Mouse (Mus musculus) heart, adult 2 months (tissue): Measurements from ENCODE around the gene Jak1. TPM values are rescaled to one million over a fixed set of nuclear protein-coding genes. Genes with fewer than 3 reads are reported as not detected.

Source experiments
- DNase-seq, 2 experiments: peaks; one replicate each; pipeline ENCODE4 v3.0.0; 2021
- H3K27ac ChIP-seq: fragments of 200-600 bp; 2 replicates; pipeline ENCODE4 v1.8.1; 2022
- H3K27me3 ChIP-seq: fragments of 200-500 bp; 2 replicates; pipeline ENCODE4 v1.6.1; 2012; ENCODE audit warnings: mild to moderate bottlenecking, low read length, inconsistent platforms, mixed read lengths; ENCODE audit not compliant: control insufficient read depth, insufficient read depth
- H3K36me3 ChIP-seq: fragments of 200-500 bp; 2 replicates; pipeline ENCODE4 v1.6.1; 2012; ENCODE audit warnings: low read length, inconsistent platforms; ENCODE audit not compliant: control insufficient read depth, insufficient read depth
- H3K4me1 ChIP-seq: fragments of 200-500 bp; 2 replicates; pipeline ENCODE4 v1.6.1; 2011; ENCODE audit warnings: low read length; ENCODE audit not compliant: control insufficient read depth, insufficient read depth
- H3K4me3 ChIP-seq: fragments of 200-600 bp; 2 replicates; pipeline ENCODE4 v1.8.1; 2022
- H3K79me2 ChIP-seq: fragments of 200-500 bp; replicated peaks from 2 replicates; pipeline ENCODE4 v1.6.1; 2012; ENCODE audit warnings: mild to moderate bottlenecking, inconsistent platforms, low read length, moderate library complexity, mixed read lengths; ENCODE audit not compliant: control insufficient read depth, insufficient read depth
- H3K9ac ChIP-seq: fragments of 200-500 bp; 2 replicates; pipeline ENCODE4 v1.6.1; 2012; ENCODE audit warnings: low read depth, mild to moderate bottlenecking, control low read depth, inconsistent platforms, low read length, mixed read lengths
- CTCF ChIP-seq: fragments of 200-600 bp; IDR thresholded peaks from 2 replicates; pipeline ENCODE4 v1.8.1; 2022; ENCODE audit warnings: antibody characterized with exemption, mild to moderate bottlenecking, moderate library complexity
- EP300 ChIP-seq: fragments of 200-500 bp; IDR thresholded peaks from 2 replicates; pipeline ENCODE4 v1.6.1; 2011; ENCODE audit warnings: low read depth, low read length, control low read depth; ENCODE audit not compliant: insufficient read depth
- POLR2A ChIP-seq: fragments of 200-500 bp; IDR thresholded peaks from 2 replicates; pipeline ENCODE4 v1.6.1; 2011; ENCODE audit warnings: mild to moderate bottlenecking, low read depth, low read length, control low read depth; ENCODE audit not compliant: insufficient read depth
- WGBS: fragments of 180-500 bp; shearing (Covaris S2); methylation state at CpG from one replicate; pipeline ENCODE4 v1.1.7; 2018; 5-methylcytosine and 5-hydroxymethylcytosine counted together
- intact Hi-C: fragments of 180-260 bp; cut with DNase I; formaldehyde crosslinking; loops from one replicate; pipeline ENCODE4 v1.15.1; 2025
- polyA plus RNA-seq: library from polyadenylated mRNA; depleted of rRNA; stranded (reverse); fragments of >200 nt; gene quantifications from 2 replicates; pipeline ENCODE4 v1.2.3, GENCODE M21; 2012
- total RNA-seq, 2 experiments: library from RNA; stranded (reverse); gene quantifications; 2 replicates each; pipeline ENCODE4 v1.2.3; 2021

Jak1 gene
- total and polyA plus RNA-seq, 3 experiments: 30.9 to 95.4 (median 86.7) TPM

DNA sequence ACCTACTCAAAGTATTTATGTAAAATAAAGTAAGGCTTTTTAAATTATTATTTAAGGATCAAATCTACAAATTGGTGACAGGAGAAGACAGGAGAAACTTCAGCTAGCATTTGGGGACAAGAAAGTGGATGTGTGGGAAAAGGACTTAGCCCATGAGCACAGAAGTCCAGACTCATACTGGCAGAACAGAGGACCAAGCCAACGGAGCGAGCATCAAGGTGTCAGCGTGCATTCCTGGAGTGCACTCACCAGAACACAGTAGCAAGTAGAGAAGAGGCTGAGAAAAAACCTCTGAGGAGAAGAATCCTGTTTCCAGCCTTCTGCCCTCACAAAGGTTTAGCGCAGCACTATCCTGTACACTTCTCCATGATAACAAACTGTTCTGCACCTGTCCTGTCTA lies 48.8 kb downstream of the Jak1 start:
- peaks cover 30% of the 10 kb centered on the region for H3K36me3 ChIP-seq
- TF ChIP-seq CTCF: no peak
- no peak for TF ChIP-seq EP300
- TF ChIP-seq POLR2A: no peak
- no peak overlapping the region for H3K4me3 ChIP-seq
- no peaks in the 10 kb centered on the region for H3K27me3 ChIP-seq
- WGBS: 89% methylated on average over 4 of the region's 4 CpGs
- intact Hi-C loops: no loop called here
- no peak for DNase-seq
- H3K27ac ChIP-seq: no peak overlapping the region
- peaks cover 6% of the 10 kb centered on the region; the same call in 1 of the 2 replicates for H3K79me2 ChIP-seq
- no peak overlapping the region for H3K9ac ChIP-seq
- peaks cover 24% of the 10 kb centered on the region for H3K4me1 ChIP-seq

DNA sequence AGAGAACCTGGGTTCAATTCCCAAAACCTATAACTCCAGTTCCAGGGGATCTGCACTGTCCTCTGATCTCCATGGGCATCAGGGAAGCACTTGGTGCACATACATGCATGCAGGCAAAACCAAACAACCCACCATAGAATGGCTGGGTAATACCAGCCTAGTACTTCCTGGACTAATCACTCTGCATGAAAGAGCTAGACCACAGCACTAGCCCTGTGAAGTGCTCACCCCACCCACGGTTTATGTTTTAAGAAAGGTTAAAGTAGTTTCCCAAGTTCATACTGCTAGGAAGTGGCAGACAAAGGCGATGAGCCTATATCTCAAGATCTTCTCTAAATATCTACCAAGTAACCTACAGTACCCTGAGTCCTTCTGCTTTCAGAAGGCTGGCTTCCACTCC lies 51.6 kb downstream of the Jak1 start:
- peaks cover 13% of the 10 kb centered on the region for H3K4me1 ChIP-seq
- no peak overlapping the region for H3K9ac ChIP-seq
- no peak for TF ChIP-seq EP300
- no peak for TF ChIP-seq CTCF
- TF ChIP-seq POLR2A: no peak
- no peaks in the 10 kb centered on the region for H3K27me3 ChIP-seq
- DNase-seq: no peak
- WGBS: 47% methylated on average over 2 of the region's 2 CpGs
- peaks cover 6% of the 10 kb centered on the region; the same call in 1 of the 2 replicates for H3K79me2 ChIP-seq
- no peak overlapping the region for H3K27ac ChIP-seq
- H3K4me3 ChIP-seq: no peak overlapping the region
- intact Hi-C loops: no loop called here
- H3K36me3 ChIP-seq: peaks cover 15% of the 10 kb centered on the region

DNA sequence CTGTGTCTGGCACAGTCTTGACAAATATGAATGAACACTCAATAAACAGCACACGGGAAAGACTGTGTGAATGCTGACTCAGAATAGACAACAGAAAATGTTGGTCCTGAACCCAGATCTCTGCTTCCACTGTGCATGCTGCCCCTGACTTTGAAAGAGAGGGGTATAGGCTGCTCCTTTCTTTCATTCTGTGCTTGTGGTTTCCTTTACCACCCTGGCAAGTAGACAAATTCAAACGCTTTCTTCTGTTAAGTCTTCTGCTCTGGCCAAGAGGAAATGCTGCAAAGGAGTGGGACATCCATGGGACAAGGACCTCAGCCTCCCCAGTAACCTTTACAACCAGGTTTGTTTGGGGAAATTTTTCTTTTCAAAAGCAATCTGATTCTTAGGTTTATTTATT lies 57.6 kb downstream of the Jak1 start:
- no peak for TF ChIP-seq CTCF
- TF ChIP-seq EP300: no peak
- TF ChIP-seq POLR2A: no peak
- Histone ChIP-seq H3K4me3 (no peak overlapping the region), H3K27me3 (no peaks in the 10 kb centered on the region), H3K36me3 (peaks cover 15% of the 10 kb centered on the region), H3K9ac (no peak overlapping the region), H3K79me2 (peaks cover 7% of the 10 kb centered on the region; the same call in 1 of the 2 replicates), H3K27ac (no peak overlapping the region), H3K4me1 (peaks cover 9% of the 10 kb centered on the region)
- no peak for DNase-seq
- intact Hi-C loops: no loop called here
- 66% methylated on average over 2 of the region's 2 CpGs for WGBS

DNA sequence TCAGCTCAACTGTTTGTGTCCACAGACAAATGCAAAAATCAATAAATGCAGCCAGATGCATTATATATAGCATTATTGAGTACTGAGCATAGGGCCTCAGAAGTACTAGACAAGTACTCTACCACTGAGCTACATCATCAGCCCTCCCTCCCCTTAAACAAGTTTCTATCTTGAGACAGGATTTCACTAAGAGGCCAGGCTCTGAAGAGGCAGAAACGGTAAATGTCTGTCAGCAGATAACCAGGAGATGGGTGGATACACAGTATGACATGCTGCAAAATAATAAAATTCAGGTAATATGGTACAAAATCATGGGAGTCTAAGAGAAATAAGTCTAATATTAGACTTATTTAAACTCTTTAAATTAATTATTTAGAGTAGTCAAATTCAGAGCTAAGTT lies 61.6 kb downstream of the Jak1 start:
- Histone ChIP-seq H3K36me3 (peaks cover 15% of the 10 kb centered on the region), H3K9ac (no peak overlapping the region), H3K4me1 (peaks cover 16% of the 10 kb centered on the region), H3K79me2 (peaks cover 3% of the 10 kb centered on the region), H3K27ac (no peak overlapping the region), H3K4me3 (no peak overlapping the region), H3K27me3 (no peaks in the 10 kb centered on the region)
- 45% methylated on average over 1 of the region's 1 CpGs for WGBS
- DNase-seq: no peak
- no peak for TF ChIP-seq POLR2A
- TF ChIP-seq CTCF: no peak
- TF ChIP-seq EP300: no peak
- intact Hi-C loops: loop anchor here (5.0 kb wide), 1 partner anchor 59 kb away; no protein-coding TSS in a partner anchor

DNA sequence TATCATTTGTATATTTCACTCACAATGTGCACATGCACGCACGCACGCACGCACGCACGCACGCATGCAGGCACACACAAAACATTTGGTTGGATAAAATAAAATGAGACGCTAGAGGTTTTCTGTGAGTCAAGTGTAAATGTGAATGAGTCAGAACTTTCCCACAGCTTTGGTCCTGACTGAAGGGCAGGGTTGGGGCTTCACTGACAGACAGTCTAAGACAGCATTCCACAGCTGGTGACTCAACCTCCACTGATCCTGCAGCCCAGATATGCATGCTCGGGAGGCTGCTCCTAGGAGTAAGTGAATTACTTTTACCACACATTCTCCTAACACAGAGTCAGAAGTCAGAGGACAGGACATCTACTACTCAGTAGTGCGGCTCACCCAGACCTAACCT lies 62.5 kb downstream of the Jak1 start:
- intact Hi-C loops: loop anchor here (5.0 kb wide), 1 partner anchor 60 kb away; no protein-coding TSS in a partner anchor
- DNase-seq: no peak
- Histone ChIP-seq H3K27ac (no peak overlapping the region), H3K27me3 (no peaks in the 10 kb centered on the region), H3K9ac (no peak overlapping the region), H3K4me1 (peaks cover 20% of the 10 kb centered on the region), H3K79me2 (peaks cover 3% of the 10 kb centered on the region), H3K36me3 (peaks cover 13% of the 10 kb centered on the region), H3K4me3 (no peak overlapping the region)
- TF ChIP-seq EP300 (no peak), CTCF (no peak), POLR2A (no peak)
- WGBS: 78% methylated on average over 10 of the region's 10 CpGs

DNA sequence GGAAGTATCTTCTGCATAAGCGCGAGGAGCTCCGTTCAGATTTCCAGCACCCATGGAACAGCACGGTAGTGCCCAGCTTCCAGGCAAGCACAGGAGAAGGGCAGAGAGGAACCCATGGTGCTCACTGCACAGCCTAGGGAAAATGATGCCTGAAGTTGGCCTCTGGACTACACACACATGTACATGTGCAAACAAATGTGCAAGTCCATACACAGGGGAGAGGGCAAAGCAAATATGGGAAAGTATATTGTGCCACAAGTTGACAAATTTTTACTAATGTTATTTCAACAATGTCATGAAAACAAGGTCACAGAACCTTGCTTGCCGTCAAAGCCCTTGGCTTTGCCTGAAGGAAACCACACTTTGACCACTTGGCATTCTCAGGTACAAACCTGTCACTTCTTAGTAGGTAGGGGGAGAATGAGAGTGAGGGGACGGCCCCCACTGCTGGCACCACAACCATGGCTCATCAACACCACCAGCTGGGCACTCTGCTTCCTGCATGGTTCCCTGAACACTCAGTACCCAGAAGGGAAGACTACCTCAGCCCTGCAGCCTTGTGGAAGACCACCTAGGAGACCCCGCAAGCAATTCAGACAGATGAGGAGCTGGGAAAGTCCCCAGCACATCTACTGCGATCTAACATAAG lies 65.5 kb downstream of the Jak1 start:
- Histone ChIP-seq H3K9ac (no peak overlapping the region), H3K36me3 (peaks cover 20% of the 10 kb centered on the region), H3K27me3 (no peaks in the 10 kb centered on the region), H3K4me1 (peaks cover 20% of the 10 kb centered on the region), H3K4me3 (no peak overlapping the region), H3K79me2 (no peaks in the 10 kb centered on the region; the same call in none of the 2 replicates), H3K27ac (no peak overlapping the region)
- intact Hi-C loops: loop anchor here (5.0 kb wide), 1 partner anchor 63 kb away; no protein-coding TSS in a partner anchor
- no peak for DNase-seq
- TF ChIP-seq POLR2A: no peak
- no peak for TF ChIP-seq CTCF
- no peak for TF ChIP-seq EP300
- WGBS: 91% methylated on average over 8 of the region's 8 CpGs
